Mouse (Mus musculus) heart, postnatal 4 days (tissue): ENCODE results near the gene Olfr792. TPM values are rescaled to one million over a fixed set of nuclear protein-coding genes. Genes with fewer than 3 reads are reported as not detected.

Source experiments
- DNase-seq: peaks from one replicate; pipeline ENCODE4 v3.0.0; 2021
- microRNA-seq, 2 experiments: library from miRNA; unstranded; fragments of <30 nt; microRNA quantifications; one replicate each; pipeline ENCODE4 v1.2.0; 2021 to 2022
- total RNA-seq, 2 experiments: library from RNA; stranded (reverse); gene quantifications; 2 replicates each; pipeline ENCODE4 v1.2.3; 2021

Gene Olfr792
- total RNA-seq: not detected

- no peak for DNase-seq
These were observed at the start of gene Olfr792 for GRCm38 (mm10) chr10:129538862-129539261. Gene Olfr792, plus strand, starts transcription at chr10:129539162.

DNA sequence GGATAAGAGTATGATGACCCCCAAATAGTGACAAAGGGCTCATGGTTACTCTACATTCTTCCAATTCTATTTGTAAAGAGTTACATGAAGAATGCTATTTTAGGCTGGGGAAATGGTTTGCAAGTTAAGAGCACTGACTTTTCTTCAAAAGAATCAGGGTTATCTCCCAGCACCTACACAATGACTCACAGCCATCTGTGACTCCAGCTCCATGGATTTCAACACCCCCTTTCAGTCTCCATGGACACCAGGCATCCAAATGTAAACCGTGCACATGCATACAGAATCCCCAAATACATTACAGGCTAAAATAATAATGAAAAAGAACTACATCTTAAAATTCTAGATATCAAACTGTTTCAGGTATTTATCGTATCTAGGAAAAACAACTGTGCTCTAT, 48.9 kb upstream of the Olfr792 start:
- no peak for DNase-seq

- no peak for DNase-seq
These were observed 40.8 kb upstream of the Olfr792 start, which contains the start of gene Olfr790 for GRCm38 (mm10) chr10:129498192-129498591. Gene Olfr790, plus strand, starts transcription at chr10:129498492.

GRCm38 (mm10) chr10:129521492-129521891, 17.5 kb upstream of the Olfr792 start, which contains the start of gene Olfr791:
Gene Olfr791, plus strand, starts transcription at chr10:129521792.
- no peak for DNase-seq

DNA sequence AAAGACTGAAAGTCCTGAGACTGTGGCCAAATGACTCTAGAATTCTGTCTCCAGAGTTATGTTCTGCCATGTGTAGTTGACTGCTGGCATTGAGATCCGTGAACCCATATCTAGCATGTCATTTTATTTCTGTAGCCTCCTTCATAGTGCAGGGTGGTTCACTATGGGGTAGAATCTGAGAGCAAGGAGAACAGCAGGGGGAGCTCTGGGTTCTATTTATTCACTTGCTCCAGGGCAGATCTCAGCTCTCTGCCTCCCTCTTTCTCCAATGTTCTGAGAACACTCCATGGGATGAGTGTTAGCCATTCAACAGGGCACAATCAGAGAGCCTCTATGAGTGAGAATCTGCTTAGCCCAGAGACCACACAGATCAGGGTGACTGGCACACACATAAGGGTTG, 10.4 kb downstream of the Olfr792 start:
- no peak for DNase-seq

GRCm38 (mm10) chr10:129567355-129567754, 28.4 kb downstream of the Olfr792 start, which contains the start of gene Olfr794:
Gene Olfr794, plus strand, starts transcription at chr10:129567655.
- DNase-seq: no peak

- DNase-seq: no peak
These were observed 38.1 kb downstream of the Olfr792 start for GRCm38 (mm10) chr10:129577066-129577465.

Small RNA genes within 50 kb of the gene (microRNA-seq; reads per million reads assigned to microRNA genes)
- 0 reads per million in 2 experiments for gene Gm23252

Other genes with a start within 250 kb of the Olfr792 start
- not detected for gene Olfr780, start 221.0 kb upstream of the Olfr792 start, total RNA-seq
- not detected for gene Olfr781, start 210.3 kb upstream of the Olfr792 start, total RNA-seq
- not detected for gene Olfr782, start 190.3 kb upstream of the Olfr792 start, total RNA-seq
- gene Olfr784, start 155.1 kb upstream of the Olfr792 start, total RNA-seq: not detected
- not detected for gene Olfr785, start 133.7 kb upstream of the Olfr792 start, total RNA-seq
- not detected for gene Olfr786, start 111.9 kb upstream of the Olfr792 start, total RNA-seq
- not detected for gene Olfr787, start 77.3 kb upstream of the Olfr792 start, total RNA-seq
- gene Olfr788, start 68.2 kb upstream of the Olfr792 start, total RNA-seq: not detected
- not detected for gene Olfr789, start 54.4 kb upstream of the Olfr792 start, total RNA-seq
- not detected for gene Olfr790, start 40.7 kb upstream of the Olfr792 start, total RNA-seq
- not detected for gene Olfr791, start 17.4 kb upstream of the Olfr792 start, total RNA-seq
- gene Olfr794, start 28.5 kb downstream of the Olfr792 start, total RNA-seq: not detected
- gene Olfr796, start 73.4 kb downstream of the Olfr792 start, total RNA-seq: not detected
- not detected for gene Olfr798, start 88.8 kb downstream of the Olfr792 start, total RNA-seq
- not detected for gene Olfr799, start 98.3 kb downstream of the Olfr792 start, total RNA-seq
- not detected for gene Olfr800, start 118.5 kb downstream of the Olfr792 start, total RNA-seq
- not detected for gene Olfr801, start 134.7 kb downstream of the Olfr792 start, total RNA-seq
- not detected for gene Olfr802, start 149.0 kb downstream of the Olfr792 start, total RNA-seq
- gene Olfr803, start 155.1 kb downstream of the Olfr792 start, total RNA-seq: not detected
- not detected for gene Olfr804, start 164.0 kb downstream of the Olfr792 start, total RNA-seq
- gene Olfr805, start 190.2 kb downstream of the Olfr792 start, total RNA-seq: not detected
- not detected for gene Olfr806, start 202.8 kb downstream of the Olfr792 start, total RNA-seq
- gene Olfr807, start 218.6 kb downstream of the Olfr792 start, total RNA-seq: not detected
- gene Olfr808, start 226.3 kb downstream of the Olfr792 start, total RNA-seq: not detected
- gene Olfr809, start 235.5 kb downstream of the Olfr792 start, total RNA-seq: not detected